Comparison of ENCODE assay signal across 12 mouse cellular contexts in genomic region chr10:95262388-95262787, GRCm38 (mm10).
DNase-seq lines count a peak whose midpoint lies in the region; ATAC-seq and TF ChIP-seq lines count a peak whose summit lies in the region.
"Had no signal": no experiment of that assay in that cellular context is flagged by ENCODE, and none has a peak within 500 bp of the region (broad histone marks: within the 10 kb centered on the region; RNA-seq: fewer than 3 reads in every experiment).

No protein-coding gene starts in this region.

- H3K36me3 ChIP-seq in embryonic facial prominence, embryonic 12.5 days = no peaks in the 10 kb centered on the region
- no peaks in the 10 kb centered on the region for H3K36me3 ChIP-seq in liver, postnatal 0 days (replicated peaks; ENCODE audit: insufficient read depth, low read length)
- H3K36me3 ChIP-seq in forebrain, embryonic 14.5 days (ENCODE audit: control insufficient read depth, insufficient read depth, low read length) = no peaks in the 10 kb centered on the region
- H3K36me3 ChIP-seq: hindbrain, embryonic 13.5 days; lung, embryonic 15.5 days had no signal

- H3K4me3 ChIP-seq in embryonic facial prominence, embryonic 12.5 days = no peak overlapping the region
- H3K4me3 ChIP-seq in liver, postnatal 0 days (ENCODE audit: low read depth, low read length) = no peak overlapping the region
- H3K4me3 ChIP-seq in forebrain, embryonic 14.5 days (ENCODE audit: low read depth, low read length) = no peak overlapping the region
- H3K4me3 ChIP-seq: hindbrain, embryonic 13.5 days; lung, embryonic 15.5 days had no signal

- peaks cover 25% of the 10 kb centered on the region for H3K4me1 ChIP-seq in embryonic facial prominence, embryonic 12.5 days
- H3K4me1 ChIP-seq in liver, postnatal 0 days (ENCODE audit: insufficient read depth) = peaks cover 6% of the 10 kb centered on the region
- 0 out of 2 replicates have a peak, but pooled peaks cover 7% of the 10 kb centered on the region for H3K4me1 ChIP-seq in forebrain, embryonic 14.5 days (ENCODE audit: control insufficient read depth, insufficient read depth, low read length)

- ATAC-seq in embryonic facial prominence, embryonic 12.5 days (ENCODE audit: insufficient number of reproducible peaks, insufficient read depth, low FRiP score, low TSS enrichment) = no peak
- no peak for ATAC-seq in liver, postnatal 0 days
- ATAC-seq in erythroblast, adult 5-6 weeks (replicated peaks; ENCODE audit: low FRiP score, poor library complexity, severe bottlenecking) = no peak
- ATAC-seq in forebrain, embryonic 14.5 days = no peak
- ATAC-seq: Patski had no signal

- H3K27me3 ChIP-seq in embryonic facial prominence, embryonic 12.5 days = no peaks in the 10 kb centered on the region
- H3K27me3 ChIP-seq in liver, postnatal 0 days (ENCODE audit: insufficient read depth, low read length) = no peaks in the 10 kb centered on the region
- peaks cover 10% of the 10 kb centered on the region; the same call in 1 of the 2 replicates for H3K27me3 ChIP-seq in forebrain, embryonic 14.5 days (replicated peaks; ENCODE audit: control insufficient read depth, insufficient read depth, low read length)
- H3K27me3 ChIP-seq: lung, embryonic 15.5 days; Patski had no signal

- 20% methylated on average over 11 of the region's 11 CpGs for WGBS in embryonic facial prominence, embryonic 12.5 days
- WGBS in liver, postnatal 0 days (ENCODE audit: insufficient replicate concordance) = 29% methylated on average over 11 of the region's 11 CpGs
- WGBS in forebrain, embryonic 14.5 days = 31% methylated on average over 11 of the region's 11 CpGs

- no peak for TF ChIP-seq CTCF in liver, postnatal 0 days (IDR thresholded peaks at IDR 0.05; ENCODE audit: low read depth)

- TF ChIP-seq EP300 in liver, postnatal 0 days (IDR thresholded peaks at IDR 0.05; ENCODE audit: low read depth) = no peak

- 0 out of 2 replicates have a peak overlapping the region, but pooled peaks have one; percentile 11 for H3K4me2 ChIP-seq in embryonic facial prominence, embryonic 12.5 days (replicated peaks)
- H3K4me2 ChIP-seq in liver, postnatal 0 days (ENCODE audit: low read depth, low read length) = no peak overlapping the region; the same call in 1 of the 2 replicates
- H3K4me2 ChIP-seq in forebrain, embryonic 14.5 days (ENCODE audit: low read length) = no peak overlapping the region
- H3K4me2 ChIP-seq: hindbrain, embryonic 13.5 days; lung, embryonic 15.5 days had no signal

- H3K27ac ChIP-seq in embryonic facial prominence, embryonic 12.5 days = no peak overlapping the region
- peak overlapping the region; percentile 36 for H3K27ac ChIP-seq in liver, postnatal 0 days (ENCODE audit: low read depth)
- H3K27ac ChIP-seq in forebrain, embryonic 14.5 days (ENCODE audit: low read depth, low read length) = no peak overlapping the region
- H3K27ac ChIP-seq: hindbrain, embryonic 13.5 days; lung, embryonic 15.5 days had no signal

- DNase-seq in kidney, postnatal 14 days = peak; percentile 38
- no peak for DNase-seq in kidney, adult 18-20 months
- DNase-seq in CD8-positive naive resting alpha-beta T cell, adult 2 months (ENCODE audit: low read depth in 2 of 2, low spot score in 2 of 2) = peak; percentile 59 to 68
- DNase-seq in liver, postnatal 0 days = peak; percentile 32
- no peak for DNase-seq in gastrocnemius, postnatal 25 days
- DNase-seq in forebrain, embryonic 14.5 days (ENCODE audit: low spot score) = no peak
- DNase-seq: retina, postnatal 1 day had no signal

- no peak overlapping the region for H3K9ac ChIP-seq in embryonic facial prominence, embryonic 12.5 days
- H3K9ac ChIP-seq in liver, postnatal 0 days (replicated peaks) = no peak overlapping the region
- no peak overlapping the region for H3K9ac ChIP-seq in forebrain, embryonic 14.5 days (ENCODE audit: low read length)
- H3K9ac ChIP-seq: hindbrain, embryonic 13.5 days; lung, embryonic 15.5 days had no signal

- H3K9me3 ChIP-seq in embryonic facial prominence, embryonic 12.5 days = no peaks in the 10 kb centered on the region
- H3K9me3 ChIP-seq in liver, postnatal 0 days (ENCODE audit: low read length) = no peaks in the 10 kb centered on the region
- no peaks in the 10 kb centered on the region for H3K9me3 ChIP-seq in forebrain, embryonic 14.5 days (replicated peaks; ENCODE audit: control insufficient read depth, low read length)
- H3K9me3 ChIP-seq: hindbrain, embryonic 13.5 days; lung, embryonic 15.5 days had no signal

Comparison
In these comparisons a context has a peak if more than half of its experiments do, and no peak if none do; other contexts are left out.
1. DNase-seq: peak in kidney, postnatal 14 days (single experiment), CD8-positive naive resting alpha-beta T cell, adult 2 months (2 of 2) and liver, postnatal 0 days (single experiment); none in kidney, adult 18-20 months (single experiment), gastrocnemius, postnatal 25 days (single experiment) and forebrain, embryonic 14.5 days (single experiment).